8 mouse cellular contexts compared by ENCODE assay signal in the genomic region with DNA sequence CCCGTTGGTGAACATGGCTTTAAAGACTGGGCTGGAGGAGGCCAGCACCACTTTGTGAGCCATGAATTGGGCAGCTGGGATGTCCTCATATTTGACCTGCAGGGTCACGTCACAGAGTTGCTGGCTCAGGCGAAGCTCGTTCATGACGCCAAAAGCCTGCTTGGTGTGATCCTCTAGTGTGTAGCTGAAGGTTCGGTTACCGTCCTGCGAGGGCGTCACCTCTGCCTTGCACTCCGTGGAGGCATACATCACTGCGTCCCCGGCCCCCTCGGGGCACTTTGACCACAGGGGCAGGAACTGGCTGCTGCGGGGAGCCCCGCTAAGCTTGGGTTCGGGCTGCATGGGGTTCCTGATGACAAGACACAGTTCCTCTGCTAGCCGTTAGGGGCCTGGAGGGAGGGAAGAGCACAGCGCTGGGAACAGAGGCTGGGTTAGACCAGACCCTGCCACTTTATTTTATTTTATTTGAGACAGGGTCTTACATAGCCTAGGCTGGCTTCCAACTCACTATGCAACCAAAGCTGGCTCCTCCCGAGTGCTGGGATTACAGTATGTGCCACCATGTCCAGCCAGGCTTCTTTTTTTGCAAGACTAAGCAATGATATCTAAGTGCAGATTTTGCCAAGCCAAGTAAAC. TPM values are rescaled to one million over a fixed set of nuclear protein-coding genes. Genes with fewer than 3 reads are reported as not detected.
DNase-seq lines count a peak whose midpoint lies in the region; ATAC-seq and TF ChIP-seq lines count a peak whose summit lies in the region.

No protein-coding gene starts in this region.

- peaks cover 23% of the 10 kb centered on the region for H3K4me1 ChIP-seq in forebrain, embryonic 12.5 days
- H3K4me1 ChIP-seq in intestine, embryonic 16.5 days (ENCODE audit: control insufficient read depth, insufficient read depth, low read length) = peaks cover 14% of the 10 kb centered on the region
- peaks cover 74% of the 10 kb centered on the region for H3K4me1 ChIP-seq in megakaryocyte, embryonic 14.5 days

- peak overlapping the region; percentile 77 for H3K4me2 ChIP-seq in forebrain, embryonic 12.5 days
- peak overlapping the region; percentile 81 for H3K4me2 ChIP-seq in intestine, embryonic 16.5 days (ENCODE audit: low read depth, low read length)

- H3K9ac ChIP-seq in forebrain, embryonic 12.5 days = peak overlapping the region; percentile 97
- peak overlapping the region; percentile 100 for H3K9ac ChIP-seq in intestine, embryonic 16.5 days (ENCODE audit: low read depth, low read length)

- peak overlapping the region; percentile 86 for H3K4me3 ChIP-seq in forebrain, embryonic 12.5 days (replicated peaks)
- peak overlapping the region; percentile 92 for H3K4me3 ChIP-seq in intestine, embryonic 16.5 days (ENCODE audit: low read length)
- H3K4me3 ChIP-seq in megakaryocyte, embryonic 14.5 days (replicated peaks) = peak overlapping the region; percentile 98

- ATAC-seq in forebrain, embryonic 12.5 days (ENCODE audit: low FRiP score) = peak; percentile 43
- ATAC-seq in intestine, embryonic 16.5 days = peak; percentile 16; the same call in 1 of the 2 replicates

- H3K27ac ChIP-seq in forebrain, embryonic 12.5 days = peak overlapping the region; percentile 88
- peak overlapping the region; percentile 94 for H3K27ac ChIP-seq in intestine, embryonic 16.5 days (ENCODE audit: low read length)

- H3K9me3 ChIP-seq in forebrain, embryonic 12.5 days = no peaks in the 10 kb centered on the region
- H3K9me3 ChIP-seq in intestine, embryonic 16.5 days (ENCODE audit: control insufficient read depth, low read length) = no peaks in the 10 kb centered on the region
- no peaks in the 10 kb centered on the region for H3K9me3 ChIP-seq in megakaryocyte, embryonic 14.5 days

- TF ChIP-seq POLR2A in brain, embryonic 14.5 days (IDR thresholded peaks at IDR 0.05; ENCODE audit: borderline replicate concordance, extremely low read depth, insufficient read depth, insufficient read length, poor library complexity, severe bottlenecking) = no peak

- peak; percentile 53 for TF ChIP-seq CTCF in brain, embryonic 14.5 days (IDR thresholded peaks at IDR 0.05; ENCODE audit: borderline replicate concordance, extremely low read depth, insufficient read depth, insufficient read length)

- WGBS in forebrain, embryonic 12.5 days = 17% methylated on average over 19 of the region's 19 CpGs
- WGBS in intestine, embryonic 16.5 days = 21% methylated on average over 19 of the region's 19 CpGs

- H3K27me3 ChIP-seq in forebrain, embryonic 12.5 days = peaks cover 21% of the 10 kb centered on the region
- H3K27me3 ChIP-seq in intestine, embryonic 16.5 days (replicated peaks; ENCODE audit: control insufficient read depth, insufficient read depth, low read length) = no peaks in the 10 kb centered on the region
- H3K27me3 ChIP-seq in megakaryocyte, embryonic 14.5 days (replicated peaks) = peaks cover 7% of the 10 kb centered on the region
- no peaks in the 10 kb centered on the region; the same call in 1 of the 2 replicates for H3K27me3 ChIP-seq in splenic B cell, adult 2 months (ENCODE audit: control insufficient read depth, insufficient read depth, low read length, poor library complexity, severe bottlenecking)

- peak; percentile 53 to 54 for DNase-seq in right cerebral cortex, postnatal 10 days (ENCODE audit: low spot score in 2 of 2)
- no peak for DNase-seq in right cerebral cortex, adult 18-20 months
- DNase-seq in brain, embryonic 14.5 days (ENCODE audit: low read depth) = peak; percentile 69
- DNase-seq in splenic B cell, adult 2 months (ENCODE audit: low read depth, low spot score) = peak; percentile 72
- no peak for DNase-seq in urinary bladder, postnatal 14 days (ENCODE audit: low spot score)

- peaks cover 32% of the 10 kb centered on the region for H3K36me3 ChIP-seq in forebrain, embryonic 12.5 days (replicated peaks)
- H3K36me3 ChIP-seq in intestine, embryonic 16.5 days (ENCODE audit: control insufficient read depth, insufficient read depth, low read length) = peaks cover 10% of the 10 kb centered on the region; the same call in 1 of the 2 replicates
- peaks cover 43% of the 10 kb centered on the region for H3K36me3 ChIP-seq in megakaryocyte, embryonic 14.5 days (replicated peaks; ENCODE audit: low read length)
- H3K36me3 ChIP-seq in splenic B cell, adult 2 months (ENCODE audit: control insufficient read depth, insufficient read depth, low read length, poor library complexity, severe bottlenecking) = peaks cover 9% of the 10 kb centered on the region

RNA-seq across cellular contexts. Expression of gene Keap1, which starts 1.7 kb away (rescaled TPM):
- polyA plus RNA-seq in brain, embryonic 14.5 days (2012; rRNA removed) = 58.7 and 59.7 TPM in 2 replicates
- 47.5 and 49.6 TPM in 2 replicates for polyA plus RNA-seq in forebrain, embryonic 12.5 days (2016; fragmentation: Nextera tagmentation; extraction: Ambion mirVana)
- 58.1 and 59.7 TPM in 2 replicates for polyA plus RNA-seq in intestine, embryonic 16.5 days (2015; fragmentation: Nextera tagmentation; extraction: Ambion mirVana)
- 47.4 and 49.4 TPM in 2 replicates for polyA plus RNA-seq in megakaryocyte, embryonic 14.5 days (2012; ENCODE audit: insufficient read depth, low replicate concordance)

RNA-seq across cellular contexts. Expression of gene S1pr5, which starts 10.8 kb away (rescaled TPM):
- polyA plus RNA-seq in brain, embryonic 14.5 days (2012; rRNA removed) = 2.2 and 2.5 TPM in 2 replicates
- polyA plus RNA-seq in forebrain, embryonic 12.5 days (2016; fragmentation: Nextera tagmentation; extraction: Ambion mirVana) = 0.33 and 0.38 TPM in 2 replicates
- 0.06 TPM in 1 of 2 replicates, not detected in the other for polyA plus RNA-seq in intestine, embryonic 16.5 days (2015; fragmentation: Nextera tagmentation; extraction: Ambion mirVana)
- not detected in 2 replicates for polyA plus RNA-seq in megakaryocyte, embryonic 14.5 days (2012; ENCODE audit: insufficient read depth, low replicate concordance)

RNA-seq across cellular contexts. Expression of gene Atg4d, which starts 27.6 kb away (rescaled TPM):
- 38.1 and 45.9 TPM in 2 replicates for polyA plus RNA-seq in brain, embryonic 14.5 days (2012; rRNA removed)
- polyA plus RNA-seq in forebrain, embryonic 12.5 days (2016; fragmentation: Nextera tagmentation; extraction: Ambion mirVana) = 47.4 and 50.7 TPM in 2 replicates
- 62.1 and 62.3 TPM in 2 replicates for polyA plus RNA-seq in intestine, embryonic 16.5 days (2015; fragmentation: Nextera tagmentation; extraction: Ambion mirVana)
- polyA plus RNA-seq in megakaryocyte, embryonic 14.5 days (2012; ENCODE audit: insufficient read depth, low replicate concordance) = 53.1 and 67.2 TPM in 2 replicates

RNA-seq across cellular contexts. Expression of gene Kri1, which starts 50.3 kb away (rescaled TPM):
- polyA plus RNA-seq in brain, embryonic 14.5 days (2012; rRNA removed) = 32.9 and 36.3 TPM in 2 replicates
- 19.5 and 20.8 TPM in 2 replicates for polyA plus RNA-seq in forebrain, embryonic 12.5 days (2016; fragmentation: Nextera tagmentation; extraction: Ambion mirVana)
- polyA plus RNA-seq in intestine, embryonic 16.5 days (2015; fragmentation: Nextera tagmentation; extraction: Ambion mirVana) = 12.3 and 13.2 TPM in 2 replicates
- polyA plus RNA-seq in megakaryocyte, embryonic 14.5 days (2012; ENCODE audit: insufficient read depth, low replicate concordance) = 32.6 and 47.4 TPM in 2 replicates

RNA-seq across cellular contexts. Expression of gene Cdkn2d, which starts 53.7 kb away (rescaled TPM):
- polyA plus RNA-seq in brain, embryonic 14.5 days (2012; rRNA removed) = 70.4 and 84.9 TPM in 2 replicates
- 70.6 and 74.5 TPM in 2 replicates for polyA plus RNA-seq in forebrain, embryonic 12.5 days (2016; fragmentation: Nextera tagmentation; extraction: Ambion mirVana)
- polyA plus RNA-seq in intestine, embryonic 16.5 days (2015; fragmentation: Nextera tagmentation; extraction: Ambion mirVana) = 40.2 and 42.5 TPM in 2 replicates
- 94.7 and 248 TPM in 2 replicates for polyA plus RNA-seq in megakaryocyte, embryonic 14.5 days (2012; ENCODE audit: insufficient read depth, low replicate concordance)

Comparison
In these comparisons a context has a peak if more than half of its experiments do, and no peak if none do; other contexts are left out.
1. DNase-seq: peak in right cerebral cortex, postnatal 10 days (2 of 2), brain, embryonic 14.5 days (single experiment) and splenic B cell, adult 2 months (single experiment); none in right cerebral cortex, adult 18-20 months (single experiment) and urinary bladder, postnatal 14 days (single experiment).
2. Peak in every context shown above with its lines, with median percentiles within 50 percentile points of each other: H3K4me3 ChIP-seq.